Mouse (Mus musculus) stomach, postnatal 0 days (tissue): ENCODE data around the gene Ehmt1.

ENCODE experiments used
- CTCF ChIP-seq: IDR thresholded peaks from 2 replicates; pipeline ENCODE4 v1.5.1; 2016; ENCODE audit warnings: antibody characterized with exemption, low read depth, mild to moderate bottlenecking, moderate library complexity
- EP300 ChIP-seq: optimal IDR thresholded peaks from 2 replicates; pipeline ENCODE3; 2016; ENCODE audit warnings: antibody characterized with exemption

GRCm38 (mm10) chr2:24934441-24934963 lies 15.1 kb upstream of the Ehmt1 start:
- TF ChIP-seq CTCF (no peak), EP300 (no peak)
